Mouse (Mus musculus) olfactory bulb, adult 2 months (tissue): Measurements from ENCODE around the gene Rab3d.
"Not testable (repeated sequence)": the region's sequence is repeated elsewhere in the genome, so short reads cannot be mapped to it uniquely, and the experiment has no call there.

Experiments used
- CTCF ChIP-seq: fragments of 200-500 bp; IDR thresholded peaks from 2 replicates; pipeline ENCODE4 v1.5.1; 2012; ENCODE audit warnings: low read depth, mild to moderate bottlenecking, low read length, moderate library complexity; ENCODE audit not compliant: insufficient read depth
- POLR2A ChIP-seq: fragments of 200-500 bp; IDR thresholded peaks from 2 replicates; pipeline ENCODE4 v1.6.1; 2012; ENCODE audit warnings: mild to moderate bottlenecking, low read depth, low read length, moderate library complexity; ENCODE audit not compliant: insufficient read depth

GRCm38 (mm10) chr9:21869290-21869689 lies 48.7 kb downstream of the Rab3d start:
- TF ChIP-seq POLR2A: not testable (repeated sequence)
- 0 out of 2 replicates have a peak, but pooled peaks have one; percentile 9 for TF ChIP-seq CTCF
